Mouse (Mus musculus): Measurements from ENCODE around the gene Vps33b.
A peak's percentile ranks its signal among the peaks of the same experiment; 100 is the strongest.
"Not testable (repeated sequence)": the region's sequence is repeated elsewhere in the genome, so short reads cannot be mapped to it uniquely, and the experiment has no call there.

Gene Vps33b

DNA sequence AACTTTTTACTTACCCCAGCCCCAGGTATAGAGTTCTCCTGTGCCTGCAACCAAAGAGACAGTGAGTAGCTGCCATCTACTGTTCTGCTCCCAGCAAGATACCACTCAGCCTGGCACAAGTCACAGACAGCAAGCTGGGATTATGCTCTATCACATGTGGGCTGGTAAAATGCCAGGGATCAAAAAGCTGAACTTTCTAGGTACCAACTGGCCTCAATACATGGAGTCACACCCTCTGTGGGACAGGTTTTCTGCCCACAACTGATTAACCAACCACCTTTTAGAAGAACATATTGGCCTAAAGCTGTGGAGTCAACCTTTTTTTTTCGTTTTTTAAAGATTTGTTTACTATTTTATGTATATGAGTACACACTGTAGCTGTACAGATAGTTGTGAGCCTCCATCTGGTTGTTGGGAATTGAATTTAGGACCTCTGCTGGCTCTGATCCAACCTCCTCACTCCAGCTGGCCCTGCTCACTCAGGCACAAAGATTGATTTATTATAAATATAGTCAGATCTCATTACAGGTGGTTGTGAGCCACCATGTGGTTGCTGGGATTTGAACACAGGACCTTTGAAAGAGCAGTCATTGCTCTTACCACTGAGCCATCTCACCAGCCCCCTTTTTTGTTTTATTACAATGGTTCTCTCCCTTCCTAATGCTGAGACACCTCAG lies 48.1 kb downstream of the Vps33b start:
- no peak for DNase-seq (ENCODE audit: inconsistent age in 2 of 2, low spot score in 1 of 2)

- no peak for DNase-seq (ENCODE audit: inconsistent age in 2 of 2, low spot score in 1 of 2)
These were observed 49.2 kb downstream of the Vps33b start for GRCm38 (mm10) chr7:80318670-80319069.

DNA sequence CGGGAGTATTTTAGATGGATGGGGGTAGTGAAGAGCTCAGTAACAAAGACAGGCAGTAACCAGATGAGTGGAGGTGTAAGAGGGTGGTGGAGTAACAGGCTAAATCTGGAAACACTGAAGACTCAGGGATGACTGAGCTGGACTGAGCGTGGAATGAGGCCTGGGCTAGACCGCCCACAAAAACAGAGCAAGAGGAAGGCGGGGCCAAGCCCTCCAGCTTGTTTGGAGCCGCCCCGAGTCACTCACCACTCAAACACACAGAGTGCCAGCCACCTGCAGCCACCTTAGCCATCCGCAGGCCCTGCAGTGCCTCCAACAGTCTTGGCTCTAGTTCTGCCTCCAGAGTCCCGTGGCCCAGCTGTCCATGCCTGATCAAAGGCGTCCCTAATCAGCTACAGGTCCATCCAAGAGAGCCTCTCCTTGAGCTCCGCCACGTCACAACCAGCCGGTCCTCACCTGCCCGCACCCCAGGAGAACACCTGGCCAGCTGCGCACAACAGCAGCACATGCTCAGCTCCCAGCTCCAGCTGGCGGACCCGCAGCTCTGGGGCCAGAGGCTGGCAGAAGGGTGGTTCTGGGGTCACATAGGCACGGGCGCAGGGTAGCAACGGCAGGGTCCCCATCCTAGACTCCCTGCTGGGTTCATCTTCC lies 50.5 kb downstream of the Vps33b start:
- DNase-seq (ENCODE audit: inconsistent age in 2 of 2, low spot score in 1 of 2), result no peak

DNA sequence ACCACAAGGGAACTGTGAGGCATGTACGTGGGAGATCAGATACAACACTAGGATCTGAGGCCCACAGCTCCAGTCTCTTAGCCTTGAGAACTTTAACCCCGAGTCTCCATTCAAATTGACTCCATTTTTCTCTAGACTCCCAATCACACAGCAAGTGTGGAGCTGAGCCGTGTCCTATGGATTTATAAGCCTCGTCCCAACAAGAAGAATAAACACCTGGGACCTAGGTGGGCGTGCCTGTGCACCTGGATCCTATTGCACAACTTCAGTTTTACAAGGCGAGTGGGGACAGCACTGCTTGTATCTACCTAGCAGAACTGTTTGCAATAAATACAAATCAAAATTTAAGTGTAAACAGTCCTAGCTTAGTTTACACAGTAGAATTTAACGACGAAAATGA lies 53.9 kb downstream of the Vps33b start:
- no peak for DNase-seq (ENCODE audit: inconsistent age in 2 of 2, low spot score in 1 of 2)

DNA sequence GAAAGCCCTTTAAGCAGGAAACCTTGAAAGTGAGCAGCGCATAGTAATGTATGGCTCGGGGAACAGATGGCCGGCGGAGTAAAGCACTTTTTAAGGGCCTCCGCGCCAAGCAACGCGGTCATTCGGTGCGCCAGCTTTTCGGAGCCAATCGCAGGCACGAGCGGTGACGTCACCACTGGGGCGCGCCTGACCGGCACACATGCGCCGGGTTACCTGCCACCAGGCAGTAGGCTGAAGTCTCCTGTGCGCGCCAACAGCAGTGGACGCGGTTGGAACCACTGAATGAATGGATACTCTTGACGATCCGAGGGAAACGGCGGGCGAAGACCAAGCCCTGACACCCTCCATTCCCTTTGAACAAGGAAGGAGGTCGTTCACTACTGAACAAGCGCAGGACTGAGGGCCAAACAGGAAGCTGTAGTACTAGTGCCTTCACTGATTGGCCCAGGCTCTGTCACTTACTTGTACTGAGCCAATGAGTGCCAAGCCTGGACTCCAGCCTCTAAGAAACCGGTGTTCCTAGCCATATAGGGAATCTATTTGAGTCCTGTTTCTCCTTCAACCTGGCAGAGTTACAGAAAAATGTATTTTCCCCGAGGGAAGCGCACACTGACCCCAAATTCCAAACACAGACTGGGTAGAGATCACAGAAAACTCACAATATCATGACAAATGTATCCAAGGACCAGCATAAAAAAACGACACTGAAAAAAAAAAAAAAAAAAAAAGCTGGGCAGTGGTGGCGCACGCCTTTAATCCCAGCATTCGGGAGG lies 54.8 kb downstream of the Vps33b start, which contains the start of gene Rccd1:
TSS of gene Rccd1 (minus strand) at position 412 of the 773 bp plus-strand sequence.
- DNase-seq (ENCODE audit: inconsistent age in 2 of 2, low spot score in 1 of 2), result peak; percentile 95 to 99

GRCm38 (mm10) chr7:80324816-80325119 lies 55.3 kb downstream of the Vps33b start:
- DNase-seq (ENCODE audit: inconsistent age in 2 of 2, low spot score in 1 of 2), result not testable (repeated sequence)

DNA sequence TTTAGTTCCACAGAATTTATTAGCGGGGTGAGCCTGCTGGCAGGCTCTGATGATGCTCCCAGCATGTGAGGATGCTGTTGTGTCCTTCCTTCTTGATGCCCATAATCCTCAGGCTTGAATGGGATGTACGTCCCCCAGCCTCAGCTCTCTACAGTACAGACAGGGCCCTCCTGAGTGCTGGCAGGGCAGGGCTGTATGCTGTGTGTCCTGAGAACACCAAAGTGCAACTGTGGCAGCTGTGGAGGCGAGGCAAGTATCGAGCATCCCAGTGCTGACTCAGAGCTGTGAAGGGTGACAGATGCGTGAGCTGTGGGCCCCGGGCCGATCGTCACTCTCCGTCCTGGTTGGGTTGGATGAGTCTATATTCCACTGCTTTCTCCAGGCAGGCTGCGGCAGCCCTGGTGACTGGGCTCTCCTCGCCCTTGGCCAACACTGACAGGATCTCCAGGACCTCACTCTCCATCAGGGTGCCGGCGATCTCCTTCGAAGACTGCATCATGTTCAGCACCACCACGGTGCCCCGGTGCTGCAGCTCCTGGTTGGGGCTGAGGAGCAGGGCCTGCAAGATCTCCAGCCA lies 55.9 kb downstream of the Vps33b start:
- peak in 1 of 2 experiments; percentile 44 for DNase-seq (ENCODE audit: inconsistent age in 2 of 2, low spot score in 1 of 2)

GRCm38 (mm10) chr7:80326076-80326475 lies 56.6 kb downstream of the Vps33b start:
- DNase-seq (ENCODE audit: inconsistent age in 2 of 2, low spot score in 1 of 2), result peak; percentile 36

- peak in 1 of 2 experiments; percentile 55 for DNase-seq (ENCODE audit: inconsistent age in 2 of 2, low spot score in 1 of 2)
These were observed 60.8 kb downstream of the Vps33b start for GRCm38 (mm10) chr7:80330278-80330677.

GRCm38 (mm10) chr7:80331433-80331832 lies 62.0 kb downstream of the Vps33b start:
- peak; percentile 56 to 76 for DNase-seq (ENCODE audit: inconsistent age in 2 of 2, low spot score in 1 of 2)

DNA sequence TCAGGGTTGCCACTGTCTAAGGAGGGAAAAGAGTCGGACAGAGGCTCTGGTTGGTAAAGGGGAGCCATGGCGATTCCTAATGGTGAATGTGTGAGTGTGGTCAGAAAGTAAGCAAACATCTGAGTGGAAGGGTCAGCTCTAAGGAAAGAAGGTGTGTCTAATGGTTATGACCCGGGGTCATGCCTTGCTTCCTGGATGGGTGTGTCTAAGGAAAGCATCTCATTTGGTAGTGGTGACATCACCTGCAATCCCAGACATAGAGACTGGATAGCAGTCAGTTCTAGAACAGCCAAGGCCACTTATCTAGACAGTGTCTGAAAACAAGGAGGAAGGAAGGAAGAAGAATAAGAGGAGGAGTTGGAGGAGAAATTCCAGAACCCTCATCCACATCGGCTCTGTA lies 65.4 kb downstream of the Vps33b start:
- no peak for DNase-seq (ENCODE audit: inconsistent age in 2 of 2, low spot score in 1 of 2)

DNA sequence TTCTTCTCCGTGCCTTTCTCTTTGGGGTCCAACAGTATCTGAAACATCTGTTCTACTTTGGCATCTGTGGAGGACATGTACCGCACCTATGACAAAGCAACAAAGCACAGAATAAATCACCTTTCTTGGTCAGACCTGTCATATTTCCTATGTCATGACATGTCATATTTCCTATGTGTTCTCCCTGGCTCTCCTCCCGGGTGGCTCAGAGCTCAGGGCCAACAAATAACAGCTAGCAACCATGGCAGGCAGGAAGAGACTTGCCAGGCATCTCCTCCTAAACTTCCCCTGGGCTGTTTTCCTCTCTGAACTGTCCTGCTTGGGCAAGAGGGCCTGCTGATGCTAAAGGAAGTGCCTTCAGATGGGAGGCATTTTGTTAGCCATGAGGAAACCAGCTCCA lies 67.5 kb downstream of the Vps33b start:
- no peak for DNase-seq (ENCODE audit: inconsistent age in 2 of 2, low spot score in 1 of 2)

DNA sequence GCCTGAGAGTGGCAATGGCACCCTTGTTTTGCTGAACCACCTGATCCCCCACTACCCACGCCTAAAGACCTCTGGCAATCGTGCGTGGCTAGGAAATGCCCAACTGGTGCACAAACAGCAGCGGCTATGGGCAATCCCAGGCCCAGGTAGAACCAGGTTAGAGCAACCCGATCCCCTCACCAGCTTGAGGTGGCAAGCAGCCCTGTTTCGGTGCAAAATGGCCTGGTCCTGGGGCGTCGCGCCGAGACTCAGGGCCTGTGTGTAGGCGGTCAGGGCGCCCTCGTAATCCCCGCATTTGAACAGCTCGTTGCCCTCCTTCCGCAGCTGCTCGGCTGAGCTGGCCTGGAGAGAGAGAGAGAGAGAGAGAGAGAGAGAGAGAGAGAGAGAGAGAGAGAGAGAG lies 69.9 kb downstream of the Vps33b start:
- DNase-seq (ENCODE audit: inconsistent age in 2 of 2, low spot score in 1 of 2), result peak; percentile 51 to 78

- DNase-seq (ENCODE audit: inconsistent age in 2 of 2, low spot score in 1 of 2), result peak; percentile 98 to 99
These were observed 70.6 kb downstream of the Vps33b start for GRCm38 (mm10) chr7:80339793-80340628.

- peak; percentile 80 to 91 for DNase-seq (ENCODE audit: inconsistent age in 2 of 2, low spot score in 1 of 2)
These were observed 71.3 kb downstream of the Vps33b start, which contains the start of gene Unc45a for GRCm38 (mm10) chr7:80340793-80341192. Unc45a (minus strand) TSS chr7:80341005.

All from adrenal gland, adult (tissue).